Mouse (Mus musculus) limb, embryonic 14.5 days (tissue): ENCODE results near the gene Card19. TPM values are rescaled to one million over a fixed set of nuclear protein-coding genes. Genes with fewer than 3 reads are reported as not detected.
A peak's percentile ranks its signal among the peaks of the same experiment; 100 is the strongest.

ENCODE experiments used
- ATAC-seq: fragments of 200-750 bp; cut with Nextera tagmentation; 2 replicates; pipeline ENCODE4 v1.8.0; 2017; ENCODE audit warnings: low read depth, moderate number of reproducible peaks, moderate TSS enrichment; ENCODE audit not compliant: low FRiP score
- DNase-seq: peaks from one replicate; pipeline ENCODE4 v3.0.0-alpha.2; 2015; ENCODE audit warnings: low spot score
- H3K27ac ChIP-seq: fragments of 300-500 bp; sonication (generic); replicated peaks from 2 replicates; pipeline ENCODE4 v1.5.1; 2014; ENCODE audit warnings: low read depth, mild to moderate bottlenecking, low read length, moderate library complexity, mixed read lengths
- H3K27me3 ChIP-seq: fragments of 300-500 bp; sonication (generic); 2 replicates; pipeline ENCODE4 v1.6.1; 2014; ENCODE audit warnings: low read length, mixed read lengths; ENCODE audit not compliant: control insufficient read depth, insufficient read depth
- H3K36me3 ChIP-seq: fragments of 300-500 bp; sonication (generic); 2 replicates; pipeline ENCODE4 v1.6.1; 2014; ENCODE audit warnings: mild to moderate bottlenecking, low read length, moderate library complexity, mixed read lengths; ENCODE audit not compliant: control insufficient read depth, insufficient read depth
- H3K4me1 ChIP-seq: fragments of 300-500 bp; sonication (generic); 2 replicates; pipeline ENCODE4 v1.6.1; 2014; ENCODE audit warnings: antibody characterized with exemption, low read length, mixed read lengths; ENCODE audit not compliant: control insufficient read depth, insufficient read depth
- H3K4me2 ChIP-seq: fragments of 300-500 bp; sonication (generic); replicated peaks from 2 replicates; pipeline ENCODE4 v1.6.1; 2014; ENCODE audit warnings: low read depth, mild to moderate bottlenecking, low read length, moderate library complexity; ENCODE audit not compliant: severe bottlenecking
- H3K4me3 ChIP-seq: fragments of 300-500 bp; sonication (generic); replicated peaks from 2 replicates; pipeline ENCODE4 v1.5.1; 2014; ENCODE audit warnings: low read length
- H3K9ac ChIP-seq: fragments of 300-500 bp; sonication (generic); 2 replicates; pipeline ENCODE4 v1.6.1; 2014; ENCODE audit warnings: mild to moderate bottlenecking, low read depth, low read length, moderate library complexity; ENCODE audit not compliant: severe bottlenecking
- H3K9me3 ChIP-seq: fragments of 300-500 bp; sonication (generic); 2 replicates; pipeline ENCODE4 v1.6.1; 2016; ENCODE audit warnings: low read length; ENCODE audit not compliant: control insufficient read depth
- POLR2A ChIP-seq: fragments of 200-500 bp; IDR thresholded peaks from 2 replicates; pipeline ENCODE4 v1.8.0; 2012; ENCODE audit warnings: inconsistent platforms, mild to moderate bottlenecking, moderate library complexity, borderline replicate concordance; ENCODE audit not compliant: insufficient read depth, insufficient read length; ENCODE audit errors: extremely low read depth
- WGBS: fragments of 180-500 bp; shearing (Covaris S2); extraction: QIAGEN DNeasy Blood & Tissue Kit; methylation state at CpG from one replicate; pipeline ENCODE4 v1.1.7; 2014; 5-methylcytosine and 5-hydroxymethylcytosine counted together
- polyA plus RNA-seq, 2 experiments: library from polyadenylated mRNA; depleted of rRNA in 1 of 2; stranded (reverse) in 1 of 2; unstranded in 1 of 2; fragments of >200 nt; fragmentation: Nextera tagmentation in 1 of 2; extraction: Ambion mirVana in 1 of 2; gene quantifications; 2 replicates each; pipeline versions ENCODE4 v1.2.1 to v1.2.3; 2012 to 2014

Gene Card19
- polyA plus RNA-seq, 2 experiments, result 67.1 to 71.3 TPM

GRCm38 (mm10) chr13:49225633-49226032 is 9.8 kb upstream of the Card19 start:
- ATAC-seq (no peak), DNase-seq (no peak)
- H3K27ac ChIP-seq, result no peak overlapping the region
- no peaks in the 10 kb centered on the region for H3K9me3 ChIP-seq
- H3K4me3 ChIP-seq, result no peak overlapping the region
- TF ChIP-seq POLR2A, result no peak
- no peaks in the 10 kb centered on the region for H3K4me1 ChIP-seq
- 28% methylated on average over 4 of the region's 4 CpGs for WGBS
- no peak overlapping the region for H3K4me2 ChIP-seq
- H3K27me3 ChIP-seq, result no peaks in the 10 kb centered on the region
- H3K36me3 ChIP-seq, result no peaks in the 10 kb centered on the region
- no peak overlapping the region for H3K9ac ChIP-seq

- no peaks in the 10 kb centered on the region for H3K27me3 ChIP-seq
- H3K4me1 ChIP-seq, result no peaks in the 10 kb centered on the region
- WGBS, result 70% methylated on average over 3 of the region's 3 CpGs
- no peak overlapping the region for H3K4me3 ChIP-seq
- H3K4me2 ChIP-seq, result no peak overlapping the region
- ATAC-seq (no peak), DNase-seq (no peak)
- no peak for TF ChIP-seq POLR2A
- no peaks in the 10 kb centered on the region for H3K36me3 ChIP-seq
- H3K9ac ChIP-seq, result no peak overlapping the region
- H3K9me3 ChIP-seq, result no peaks in the 10 kb centered on the region
- H3K27ac ChIP-seq, result no peak overlapping the region
Measured at GRCm38 (mm10) chr13:49225159-49225558, 9.3 kb upstream of the Card19 start.

GRCm38 (mm10) chr13:49224729-49225128 is 8.9 kb upstream of the Card19 start:
- no peaks in the 10 kb centered on the region for H3K36me3 ChIP-seq
- H3K27ac ChIP-seq, result no peak overlapping the region
- WGBS, result 20% methylated on average over 6 of the region's 6 CpGs
- H3K9me3 ChIP-seq, result no peaks in the 10 kb centered on the region
- no peak for TF ChIP-seq POLR2A
- no peaks in the 10 kb centered on the region for H3K4me1 ChIP-seq
- 0 out of 2 replicates have a peak overlapping the region, but pooled peaks have one; percentile 32 for H3K9ac ChIP-seq
- ATAC-seq (no peak), DNase-seq (no peak)
- no peak overlapping the region for H3K4me3 ChIP-seq
- no peak overlapping the region for H3K4me2 ChIP-seq
- H3K27me3 ChIP-seq, result no peaks in the 10 kb centered on the region

GRCm38 (mm10) chr13:49224314-49224713 is 8.5 kb upstream of the Card19 start:
- Histone ChIP-seq H3K9me3 (no peaks in the 10 kb centered on the region), H3K27ac (no peak overlapping the region), H3K4me3 (no peak overlapping the region), H3K27me3 (no peaks in the 10 kb centered on the region), H3K9ac (0 out of 2 replicates have a peak overlapping the region, but pooled peaks have one; percentile 32), H3K36me3 (no peaks in the 10 kb centered on the region), H3K4me2 (no peak overlapping the region), H3K4me1 (no peaks in the 10 kb centered on the region)
- DNase-seq (peak; percentile 43), ATAC-seq (no peak)
- WGBS, result 9% methylated on average over 10 of the region's 10 CpGs
- no peak for TF ChIP-seq POLR2A

- Histone ChIP-seq H3K4me1 (peaks cover 8% of the 10 kb centered on the region), H3K27me3 (no peaks in the 10 kb centered on the region), H3K36me3 (no peaks in the 10 kb centered on the region), H3K27ac (no peak overlapping the region), H3K9me3 (no peaks in the 10 kb centered on the region), H3K4me2 (no peak overlapping the region), H3K4me3 (no peak overlapping the region), H3K9ac (no peak overlapping the region)
- 31% methylated on average over 5 of the region's 5 CpGs for whole genome bisulfite sequencing
- no peak for DNase-seq
- ATAC-seq, result no peak
- TF ChIP-seq POLR2A, result no peak
Measured at GRCm38 (mm10) chr13:49220912-49221311, 5.1 kb upstream of the Card19 start.

- Histone ChIP-seq H3K4me1 (peaks cover 16% of the 10 kb centered on the region), H3K4me3 (no peak overlapping the region), H3K27me3 (no peaks in the 10 kb centered on the region), H3K4me2 (no peak overlapping the region), H3K36me3 (no peaks in the 10 kb centered on the region), H3K27ac (no peak overlapping the region), H3K9ac (no peak overlapping the region), H3K9me3 (no peaks in the 10 kb centered on the region)
- no peak for TF ChIP-seq POLR2A
- ATAC-seq (no peak), DNase-seq (no peak)
- WGBS, result 81% methylated on average over 4 of the region's 4 CpGs
Measured at GRCm38 (mm10) chr13:49219367-49219766, 3.5 kb upstream of the Card19 start.
